ENCODE assay signal across 8 mouse cellular contexts in genomic region chr11:120011761-120012560, GRCm38 (mm10). TPM values are rescaled to one million over a fixed set of nuclear protein-coding genes. Genes with fewer than 3 reads are reported as not detected.
DNase-seq lines count a peak whose midpoint lies in the region; ATAC-seq lines count a peak whose summit lies in the region.

No protein-coding gene starts in this region.

- peak; percentile 24; the same call in 1 of the 2 replicates for ATAC-seq in kidney, embryonic 14.5 days (ENCODE audit: low FRiP score, low TSS enrichment)
- no peak for ATAC-seq in forebrain, embryonic 13.5 days
- ATAC-seq in limb, embryonic 15.5 days (ENCODE audit: insufficient number of reproducible peaks, low FRiP score, low TSS enrichment, low read depth) = no peak
- no peak for ATAC-seq in granulocyte monocyte progenitor cell, adult 5-6 weeks (replicated peaks; ENCODE audit: poor library complexity, severe bottlenecking)

- H3K27ac ChIP-seq in kidney, embryonic 14.5 days (ENCODE audit: low read depth, low read length) = no peak overlapping the region
- no peak overlapping the region for H3K27ac ChIP-seq in forebrain, embryonic 13.5 days
- H3K27ac ChIP-seq in limb, embryonic 15.5 days = no peak overlapping the region

- no peak overlapping the region for H3K4me3 ChIP-seq in kidney, embryonic 14.5 days (ENCODE audit: low read length)
- H3K4me3 ChIP-seq in forebrain, embryonic 13.5 days = 0 out of 2 replicates have a peak overlapping the region, but pooled peaks have one; percentile 7
- H3K4me3 ChIP-seq in limb, embryonic 15.5 days = no peak overlapping the region; the same call in 1 of the 2 replicates

- H3K9ac ChIP-seq in kidney, embryonic 14.5 days (ENCODE audit: low read depth, low read length) = peak overlapping the region; percentile 1; the same call in 1 of the 2 replicates
- H3K9ac ChIP-seq in forebrain, embryonic 13.5 days = peak overlapping the region; percentile 28
- H3K9ac ChIP-seq in limb, embryonic 15.5 days = no peak overlapping the region

- H3K36me3 ChIP-seq in kidney, embryonic 14.5 days (ENCODE audit: control insufficient read depth, insufficient read depth, low read length) = no peaks in the 10 kb centered on the region
- peaks cover 48% of the 10 kb centered on the region for H3K36me3 ChIP-seq in forebrain, embryonic 13.5 days (ENCODE audit: poor library complexity, severe bottlenecking)
- peaks cover 1% of the 10 kb centered on the region; the same call in 1 of the 2 replicates for H3K36me3 ChIP-seq in limb, embryonic 15.5 days

- H3K9me3 ChIP-seq in kidney, embryonic 14.5 days (ENCODE audit: control insufficient read depth, low read length) = no peaks in the 10 kb centered on the region
- H3K9me3 ChIP-seq in forebrain, embryonic 13.5 days (replicated peaks) = no peaks in the 10 kb centered on the region
- no peaks in the 10 kb centered on the region for H3K9me3 ChIP-seq in limb, embryonic 15.5 days

- DNase-seq in kidney, adult 8-10 months = no peak
- peak; percentile 70 for DNase-seq in brain, adult 2 months (ENCODE audit: low read depth, low spot score)
- no peak for DNase-seq in spleen, adult 18-20 months
- no peak for DNase-seq in MN1 (ENCODE audit: low spot score)

- 0 out of 2 replicates have a peak, but pooled peaks cover 7% of the 10 kb centered on the region for H3K4me1 ChIP-seq in kidney, embryonic 14.5 days (ENCODE audit: control insufficient read depth, insufficient read depth, low read length)
- peaks cover 18% of the 10 kb centered on the region for H3K4me1 ChIP-seq in forebrain, embryonic 13.5 days
- peaks cover 16% of the 10 kb centered on the region for H3K4me1 ChIP-seq in limb, embryonic 15.5 days

- H3K27me3 ChIP-seq in kidney, embryonic 14.5 days (ENCODE audit: control insufficient read depth, insufficient read depth, low read length) = peaks cover 11% of the 10 kb centered on the region; the same call in 1 of the 2 replicates
- H3K27me3 ChIP-seq in forebrain, embryonic 13.5 days = no peaks in the 10 kb centered on the region
- peaks cover 11% of the 10 kb centered on the region for H3K27me3 ChIP-seq in limb, embryonic 15.5 days

- peak overlapping the region; percentile 24 for H3K4me2 ChIP-seq in kidney, embryonic 14.5 days (replicated peaks; ENCODE audit: low read depth, low read length)
- H3K4me2 ChIP-seq in forebrain, embryonic 13.5 days = peak overlapping the region; percentile 36
- peak overlapping the region; percentile 24 for H3K4me2 ChIP-seq in limb, embryonic 15.5 days

- WGBS in kidney, embryonic 14.5 days = 43% methylated on average over 43 of the region's 43 CpGs
- WGBS in forebrain, embryonic 13.5 days = 53% methylated on average over 43 of the region's 43 CpGs
- 34% methylated on average over 43 of the region's 43 CpGs for WGBS in limb, embryonic 15.5 days

RNA-seq across cellular contexts. Expression of gene Aatk, which starts 35.0 kb away (rescaled TPM):
- 1.3 and 1.9 TPM in 2 replicates for polyA plus RNA-seq in kidney, embryonic 14.5 days (2014; fragmentation: Nextera tagmentation; extraction: Ambion mirVana)
- polyA plus RNA-seq in forebrain, embryonic 13.5 days (2015; fragmentation: Nextera tagmentation; extraction: Ambion mirVana) = 6.8 and 8.4 TPM in 2 replicates
- 6.1 and 7.1 TPM in 2 replicates for polyA plus RNA-seq in limb, embryonic 15.5 days (2015; fragmentation: Nextera tagmentation; extraction: Ambion mirVana)
- total RNA-seq in granulocyte monocyte progenitor cell, adult 5-6 weeks (2014; fragmentation: Nextera tagmentation) = 8.3 and 15.1 TPM in 2 replicates
- total RNA-seq in granulocyte monocyte progenitor cell, adult 5-6 weeks (2017) = 5.2 and 8.3 TPM in 2 replicates
